Mouse (Mus musculus): ENCODE results near the gene Psmb7.

Psmb7 gene

DNA sequence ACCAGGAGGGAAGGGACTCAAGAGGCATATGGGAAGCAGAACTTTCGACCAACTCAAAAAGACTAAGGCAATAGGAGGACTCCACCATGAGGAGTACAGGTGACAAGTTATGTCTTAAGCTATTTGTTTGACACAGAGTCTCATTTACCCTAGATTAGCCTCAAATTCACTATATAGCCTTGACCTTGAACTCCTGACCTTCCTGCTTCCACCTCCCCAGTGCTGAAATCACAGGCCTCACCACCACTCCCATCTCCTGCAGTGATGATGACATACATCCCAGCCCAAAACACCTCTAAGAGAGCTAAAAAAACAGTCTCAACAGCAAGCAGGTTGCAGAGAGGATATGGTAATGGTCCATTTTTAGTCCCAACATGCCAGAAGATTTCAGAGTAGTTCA lies 2.1 kb downstream of the Psmb7 start:
- no peak for DNase-seq (ENCODE audit: low read depth, low spot score)

- DNase-seq (ENCODE audit: low read depth, low spot score) = peak; percentile 12
Observed at GRCm38 (mm10) chr2:38637716-38638267, 6.1 kb downstream of the Psmb7 start.

GRCm38 (mm10) chr2:38630574-38630973 lies 13.3 kb downstream of the Psmb7 start:
- DNase-seq (ENCODE audit: low read depth, low spot score) = no peak

- DNase-seq (ENCODE audit: low read depth, low spot score) = no peak
Observed at GRCm38 (mm10) chr2:38629451-38629850, 14.4 kb downstream of the Psmb7 start.

DNA sequence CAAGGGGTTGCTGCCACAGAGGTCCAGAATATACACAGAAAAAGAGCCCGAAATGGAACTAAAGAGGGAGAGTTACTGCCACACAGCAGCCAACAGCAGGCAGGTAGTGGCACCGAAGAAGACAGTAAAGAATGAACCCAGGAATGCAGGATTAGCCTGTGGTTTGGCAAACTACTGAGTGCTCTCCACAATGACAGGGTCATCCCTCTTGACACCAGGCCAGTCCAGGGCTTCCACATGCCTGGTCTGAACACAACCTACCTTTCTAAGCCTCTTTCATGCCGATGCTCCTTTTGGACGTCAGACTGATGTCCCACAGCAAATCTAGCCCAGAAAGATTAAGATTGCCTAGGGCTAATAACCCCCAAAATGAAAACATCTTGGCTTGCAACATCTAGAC lies 15.1 kb downstream of the Psmb7 start:
- no peak for DNase-seq (ENCODE audit: low read depth, low spot score)

- DNase-seq (ENCODE audit: low read depth, low spot score) = no peak
Observed at GRCm38 (mm10) chr2:38623821-38624590, 19.9 kb downstream of the Psmb7 start.

GRCm38 (mm10) chr2:38623411-38623810 lies 20.5 kb downstream of the Psmb7 start:
- no peak for DNase-seq (ENCODE audit: low read depth, low spot score)

DNA sequence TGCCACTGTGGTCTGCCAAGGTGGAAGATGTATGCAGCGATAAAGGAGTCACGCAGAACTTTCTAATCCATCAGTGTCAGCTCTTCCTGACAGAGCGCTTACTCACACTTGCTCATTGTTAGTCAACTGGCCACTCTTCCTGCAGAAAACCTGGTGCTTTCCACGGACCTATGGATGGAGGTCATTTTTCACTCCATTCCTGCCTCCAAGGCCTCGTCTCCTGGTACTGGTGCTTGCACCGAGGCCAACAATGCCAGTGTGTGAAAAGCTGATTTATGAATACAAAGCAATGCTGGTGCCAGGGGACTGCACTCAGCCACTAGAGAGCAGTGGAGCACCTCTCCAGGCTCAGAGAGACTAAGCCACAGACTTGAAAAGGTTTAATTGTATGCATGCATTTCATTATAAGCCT lies 22.3 kb downstream of the Psmb7 start:
- DNase-seq (ENCODE audit: low read depth, low spot score) = no peak

DNA sequence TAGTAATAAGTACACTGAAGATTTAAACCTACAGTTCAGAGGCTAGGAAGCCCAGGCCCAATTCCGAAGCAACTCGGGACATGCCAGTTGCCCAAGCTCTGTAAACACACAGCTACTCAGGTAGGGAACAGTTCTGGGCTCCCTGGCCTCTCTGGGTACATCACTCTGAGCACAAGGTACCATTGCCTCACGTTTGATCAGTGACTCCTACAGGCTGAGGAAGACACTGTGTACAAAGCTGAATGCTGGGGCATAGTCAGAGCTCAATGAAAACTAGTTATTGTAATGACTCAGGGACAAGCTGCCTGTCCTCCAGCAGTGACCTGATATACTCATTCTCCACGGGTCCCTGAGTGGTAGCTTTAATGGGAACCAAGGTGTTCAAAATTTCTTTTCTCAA lies 22.8 kb downstream of the Psmb7 start:
- no peak for DNase-seq (ENCODE audit: low read depth, low spot score)

- no peak for DNase-seq (ENCODE audit: low read depth, low spot score)
Observed at GRCm38 (mm10) chr2:38619777-38620176, 24.1 kb downstream of the Psmb7 start.

DNA sequence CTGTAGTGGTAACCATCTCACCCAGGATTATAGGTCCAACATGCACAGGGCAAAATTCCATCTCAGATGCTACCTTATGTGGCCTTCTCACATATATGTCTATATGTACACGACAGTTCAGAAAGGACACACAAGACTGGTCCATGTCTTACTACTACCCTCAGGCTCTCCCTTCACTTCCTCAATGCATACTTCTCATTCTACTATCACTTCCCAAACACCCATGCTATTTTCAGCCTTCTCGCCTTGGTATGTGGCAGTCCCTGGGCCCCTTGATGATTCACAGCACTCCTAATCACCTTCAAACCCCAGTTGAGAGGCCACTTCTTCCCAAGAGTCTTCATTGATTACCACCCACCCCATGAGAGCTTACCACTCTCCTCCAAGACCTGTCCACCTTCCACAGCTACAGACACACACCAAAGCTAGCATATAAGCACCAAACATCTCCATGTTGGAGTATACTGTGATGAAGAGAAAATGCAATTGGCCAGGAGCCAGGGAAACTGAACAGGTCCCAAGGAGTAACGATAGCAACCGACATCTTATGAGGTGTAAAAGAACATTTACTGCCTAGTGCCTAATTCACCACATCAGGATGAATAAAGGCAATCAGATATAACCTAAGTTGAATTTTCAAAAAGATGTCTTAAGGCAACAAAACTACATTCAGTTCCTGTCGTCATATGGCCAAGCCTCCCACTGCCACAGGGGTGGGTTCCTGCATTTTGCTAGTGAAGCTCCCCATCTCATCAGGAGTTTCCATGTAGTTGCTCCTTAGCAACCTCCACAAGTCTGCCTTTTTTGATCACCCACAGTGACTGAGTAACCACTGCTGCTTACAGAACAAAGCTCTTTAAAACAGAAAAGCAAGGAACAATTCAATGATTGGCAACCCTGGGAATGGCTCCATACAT lies 26.7 kb downstream of the Psmb7 start:
- no peak for DNase-seq (ENCODE audit: low read depth, low spot score)

- DNase-seq (ENCODE audit: low read depth, low spot score) = peak; percentile 24
Observed at GRCm38 (mm10) chr2:38616072-38616471, 27.8 kb downstream of the Psmb7 start.

GRCm38 (mm10) chr2:38614437-38614836 lies 29.4 kb downstream of the Psmb7 start:
- no peak for DNase-seq (ENCODE audit: low read depth, low spot score)

DNA sequence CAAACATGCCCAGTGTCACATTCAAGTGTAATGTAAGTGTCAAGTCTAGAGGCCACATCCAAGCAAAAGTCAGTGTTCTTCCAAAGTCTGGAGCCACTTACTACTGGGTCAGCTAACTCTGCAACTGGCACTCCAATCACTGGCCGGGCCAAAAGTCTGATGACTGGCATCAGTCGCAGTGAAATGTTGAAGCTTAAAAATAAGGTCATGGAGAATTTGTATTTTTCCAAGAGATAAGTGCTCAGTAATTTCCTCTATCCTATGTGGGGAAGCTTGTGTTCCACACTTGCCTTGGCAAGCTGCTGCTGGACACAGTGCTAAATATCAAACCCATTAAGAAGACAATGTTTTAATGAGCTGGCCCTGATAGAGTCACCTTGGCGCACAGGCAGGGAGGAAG lies 30.3 kb downstream of the Psmb7 start:
- no peak for DNase-seq (ENCODE audit: low read depth, low spot score)

DNA sequence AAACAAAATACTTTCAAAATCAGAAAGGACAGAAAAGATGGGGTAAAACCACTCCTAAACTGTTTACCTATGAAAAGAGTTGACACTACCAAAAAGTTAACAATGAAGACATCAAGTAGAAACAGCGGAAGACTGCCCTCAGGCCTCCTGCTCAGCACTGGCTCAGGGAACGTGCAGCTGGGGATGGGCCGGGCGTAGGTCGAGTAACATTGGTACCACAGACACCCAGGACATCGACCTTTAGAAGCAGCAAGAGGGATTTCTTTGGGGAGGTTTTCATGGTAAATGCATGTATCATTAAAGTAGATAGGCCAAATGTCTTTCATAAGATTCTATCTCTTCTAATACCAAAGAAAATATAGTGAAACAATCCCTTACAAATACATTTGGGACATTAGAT lies 31.3 kb downstream of the Psmb7 start:
- no peak for DNase-seq (ENCODE audit: low read depth, low spot score)

DNA sequence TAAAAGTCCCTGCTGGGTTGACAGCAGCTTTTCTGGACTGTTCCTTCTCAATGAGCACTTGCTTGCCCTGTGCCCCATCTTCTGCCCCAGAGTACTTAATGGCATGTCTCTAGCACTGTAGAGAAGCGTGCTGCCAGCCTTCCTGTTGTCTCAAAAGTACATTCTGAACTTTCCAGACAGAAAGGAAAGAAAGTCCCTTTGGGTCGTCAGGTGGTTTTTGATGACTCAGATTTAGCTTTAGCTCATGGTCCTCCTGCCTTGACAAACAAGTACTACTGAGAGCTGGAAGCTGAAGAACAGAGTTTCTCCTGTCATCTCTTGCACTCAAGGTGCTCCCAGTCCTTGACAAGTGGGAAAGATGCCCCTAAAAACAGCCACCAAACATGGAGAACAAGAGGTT lies 33.7 kb downstream of the Psmb7 start:
- peak; percentile 60 for DNase-seq (ENCODE audit: low read depth, low spot score)

GRCm38 (mm10) chr2:38609310-38609709 lies 34.6 kb downstream of the Psmb7 start:
- DNase-seq (ENCODE audit: low read depth, low spot score) = no peak

DNA sequence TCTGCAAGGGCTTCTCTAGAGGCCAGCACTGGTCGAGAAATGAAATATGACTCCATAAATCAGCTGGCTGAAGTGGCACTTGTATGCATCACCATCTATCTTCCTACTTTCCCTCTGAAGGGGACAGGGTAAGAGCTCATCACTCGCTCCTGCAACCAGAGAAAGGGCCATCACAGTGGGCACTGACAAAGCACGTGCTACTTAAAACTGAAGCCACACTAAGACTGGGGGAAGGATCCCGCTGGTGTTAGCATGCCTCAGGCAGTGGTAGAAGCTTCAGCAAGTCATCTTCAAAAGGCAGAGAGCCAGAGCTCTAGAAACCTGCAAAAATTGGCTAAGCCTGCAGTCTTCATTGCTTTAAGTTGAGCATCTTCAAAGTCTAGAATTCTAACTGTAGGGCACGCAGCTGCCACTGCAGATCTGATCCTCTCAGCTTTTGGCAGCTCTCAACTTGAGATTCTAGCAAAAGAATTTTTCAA lies 35.0 kb downstream of the Psmb7 start:
- DNase-seq (ENCODE audit: low read depth, low spot score) = no peak

GRCm38 (mm10) chr2:38607716-38608115 lies 36.2 kb downstream of the Psmb7 start:
- no peak for DNase-seq (ENCODE audit: low read depth, low spot score)

DNA sequence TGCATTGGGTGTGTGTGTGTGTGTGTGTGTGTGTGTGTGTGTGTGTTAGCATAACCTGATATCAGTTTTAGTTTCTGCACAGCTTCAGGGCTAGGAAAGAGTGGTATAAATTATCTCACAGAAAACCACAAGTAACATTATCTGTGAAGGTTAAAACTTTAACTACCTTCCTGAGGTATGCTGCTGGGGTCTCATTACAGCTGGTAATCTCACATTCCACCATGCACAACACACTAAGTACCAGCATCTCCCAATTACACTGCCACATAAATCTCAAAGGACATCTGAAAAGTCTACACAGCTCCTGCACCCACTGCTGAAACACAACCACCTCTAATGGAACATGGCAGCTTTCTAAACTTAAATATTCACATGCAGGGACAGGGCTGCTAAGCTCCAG lies 43.0 kb downstream of the Psmb7 start:
- DNase-seq (ENCODE audit: low read depth, low spot score) = no peak

GRCm38 (mm10) chr2:38598395-38598794 lies 45.5 kb downstream of the Psmb7 start:
- no peak for DNase-seq (ENCODE audit: low read depth, low spot score)

- peak; percentile 35 for DNase-seq (ENCODE audit: low read depth, low spot score)
Observed at GRCm38 (mm10) chr2:38597896-38598295, 46.0 kb downstream of the Psmb7 start.

Measured in CD4-positive, CD25-positive, alpha-beta regulatory T cell, adult 2 months (primary cell).